Mouse (Mus musculus): ENCODE measurements around the gene Foxk1.

DNA sequence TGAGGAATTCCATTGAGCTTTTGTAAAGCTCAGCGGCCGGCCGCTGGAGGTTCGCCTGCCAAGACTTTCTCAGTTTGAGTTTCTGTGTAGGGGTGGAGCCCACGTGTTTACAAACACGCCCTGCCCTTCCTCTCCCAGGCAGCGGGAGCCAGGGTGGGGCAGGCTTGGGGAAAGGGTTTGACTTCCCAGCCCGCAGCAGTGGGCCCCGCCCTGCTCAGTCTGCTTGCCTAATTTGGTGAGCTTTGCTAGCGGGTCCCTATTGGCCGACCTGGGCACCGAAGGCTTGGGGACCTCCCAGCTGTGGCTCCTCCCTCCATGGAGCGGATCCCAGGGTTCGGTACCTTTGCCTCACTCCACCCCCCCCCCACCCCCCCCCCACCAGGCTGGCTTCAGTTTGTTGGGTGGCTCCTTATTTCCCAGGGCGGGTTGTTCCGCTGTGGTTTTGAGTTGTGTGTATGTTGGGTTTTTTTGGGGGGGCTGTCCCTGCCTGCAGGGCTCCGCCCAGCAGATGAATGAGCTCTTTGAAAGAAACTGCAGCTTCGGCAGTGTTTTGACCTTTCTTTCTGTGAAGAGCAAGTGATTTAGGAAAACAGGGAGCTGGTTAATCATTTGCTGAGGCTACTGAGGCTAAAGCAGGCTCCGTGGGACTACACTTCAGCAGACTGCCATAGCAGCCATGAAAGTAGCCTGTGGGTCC lies 39.3 kb downstream of the Foxk1 start:
- TF ChIP-seq POLR2A (IDR thresholded peaks at IDR 0.05; ENCODE audit: insufficient read depth, low read depth, low read length) = 0 out of 2 replicates have a peak, but pooled peaks have one; percentile 35
- TF ChIP-seq CTCF (IDR thresholded peaks at IDR 0.05) = peak; percentile 23; the same call in 1 of the 2 replicates
- peak; percentile 78 for TF ChIP-seq EP300 (IDR thresholded peaks at IDR 0.05; ENCODE audit: insufficient read depth, low read depth, low read length)

Measured in heart, adult 2 months (tissue).